Mouse (Mus musculus) left cerebral cortex, postnatal 25 days (tissue): ENCODE measurements around the gene Rxfp4. TPM values are rescaled to one million over a fixed set of nuclear protein-coding genes. Genes with fewer than 3 reads are reported as not detected.

ENCODE experiments used
- DNase-seq, 2 experiments: peaks; one replicate each; pipeline ENCODE4 v3.0.0; 2022; ENCODE audit warnings: low spot score in 2 of 2, mixed read lengths in 1 of 2
- intact Hi-C: fragments of 180-260 bp; cut with DNase I; formaldehyde crosslinking; loops from one replicate; pipeline ENCODE4 v1.15.1; 2025
- total RNA-seq, 2 experiments: library from RNA; stranded (reverse); gene quantifications; 2 replicates each; pipeline ENCODE4 v1.2.3; 2021

Rxfp4 gene
- total RNA-seq, 2 experiments from 2014 or later: not detected

DNA sequence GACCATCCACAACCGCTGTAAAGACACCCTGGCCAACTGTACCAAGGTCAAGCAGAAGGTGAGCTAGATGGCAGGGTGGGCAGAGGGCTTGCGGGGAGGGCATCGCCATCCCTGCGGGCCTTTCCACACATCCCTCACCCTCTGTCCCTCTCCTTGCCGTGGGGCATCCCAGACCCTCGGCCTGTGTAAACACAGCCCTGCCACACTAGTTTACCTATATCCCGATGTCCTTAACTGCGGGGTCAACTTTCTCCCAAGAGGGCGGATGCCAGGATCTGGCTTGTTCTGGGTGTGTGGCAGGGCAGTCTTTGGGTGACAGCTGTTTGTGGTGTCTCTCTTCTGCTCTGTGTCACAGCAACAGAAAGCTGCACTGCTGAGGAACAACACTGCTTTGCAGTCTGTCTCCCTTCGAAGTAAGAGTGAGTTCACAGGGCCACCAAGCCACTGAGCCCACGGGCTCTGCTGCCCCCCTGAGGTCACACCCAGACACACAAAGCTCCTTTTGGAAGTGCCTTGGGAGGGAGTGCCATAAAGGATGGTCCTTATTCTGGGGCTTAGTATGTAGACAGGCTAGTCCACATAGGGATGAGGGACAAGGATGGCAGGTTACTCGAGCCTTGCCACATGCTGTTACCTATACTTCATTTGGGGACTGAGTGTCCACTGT is 20.9 kb downstream of the Rxfp4 start:
- intact Hi-C loops: loop anchor here (1.0 to 2.0 kb wide), 2 partner anchors 9 to 25 kb away; no protein-coding TSS in a partner anchor
- no peak for DNase-seq

DNA sequence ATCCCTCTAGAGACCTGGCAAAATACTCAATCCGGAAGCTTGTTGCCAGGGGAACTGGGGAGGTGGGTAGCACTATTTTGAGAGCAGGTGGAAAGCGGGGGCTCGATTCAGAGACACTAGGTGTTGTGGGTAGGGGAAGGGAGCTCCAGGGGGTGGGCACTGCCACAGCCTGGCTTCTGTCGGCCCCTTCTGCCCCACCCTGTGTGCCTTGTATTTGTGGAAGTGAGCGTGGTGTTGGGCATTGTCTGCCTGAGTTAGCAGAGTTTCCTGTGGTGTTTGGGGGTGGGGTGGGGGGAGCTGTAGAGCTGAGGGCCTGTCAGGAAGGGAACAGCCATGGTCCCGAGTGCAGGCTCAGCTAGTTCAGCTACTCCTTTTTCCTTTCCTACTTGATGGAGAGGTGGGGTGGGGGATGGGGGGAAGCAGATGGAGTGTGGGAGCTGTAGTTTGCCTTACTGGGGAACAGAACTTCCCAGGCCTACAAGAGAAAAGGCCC is 22.0 kb downstream of the Rxfp4 start:
- intact Hi-C loops: loop anchor here (1.0 kb wide), 1 partner anchor 8 kb away; no protein-coding TSS in a partner anchor

DNA sequence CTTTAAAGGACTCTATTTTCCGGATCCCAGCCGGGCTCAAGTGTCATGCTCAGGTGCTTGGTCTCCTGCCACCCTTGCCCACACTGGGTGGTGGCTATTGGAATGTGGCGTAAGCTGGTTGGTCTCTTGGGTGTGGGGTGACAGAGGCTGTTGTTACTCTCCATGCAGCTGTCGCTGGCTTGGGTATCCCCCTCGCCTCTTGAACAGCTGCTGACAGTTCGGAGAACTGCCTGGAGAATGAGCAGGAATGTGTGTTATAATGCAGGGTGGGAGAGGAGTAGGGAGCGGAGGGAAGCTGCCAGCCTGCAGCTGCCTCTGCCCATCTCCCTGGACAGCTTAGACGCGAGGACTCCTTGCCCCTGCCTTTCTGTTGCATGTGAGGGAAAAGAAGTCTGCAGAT is 22.9 kb downstream of the Rxfp4 start:
- intact Hi-C loops: no loop called here
- DNase-seq: peak in 1 of 2 experiments; percentile 34

More for the DNA sequence above, 22.0 kb downstream of the Rxfp4 start:
- DNase-seq: peak in 1 of 2 experiments; percentile 93

DNA sequence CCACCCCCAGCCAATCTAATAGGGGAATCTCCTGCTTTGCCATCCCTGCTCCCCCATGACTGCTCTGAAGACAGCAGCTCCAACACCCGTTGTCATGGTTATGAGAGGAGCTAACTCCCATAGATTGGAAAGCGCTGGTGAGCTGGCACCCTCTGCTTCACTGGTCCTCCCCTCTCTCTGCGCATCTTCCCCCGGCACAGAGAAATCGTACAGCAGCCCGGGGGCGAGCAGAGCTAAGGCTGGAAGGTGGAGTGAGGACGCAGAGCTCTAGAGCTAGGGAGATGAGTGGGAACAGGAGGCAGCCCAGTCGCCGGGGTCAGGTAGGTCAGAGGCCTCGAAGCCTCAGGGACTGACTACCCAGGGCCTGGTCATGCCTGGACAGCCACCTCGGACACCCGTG is 23.7 kb downstream of the Rxfp4 start:
- peak; percentile 81 to 96 for DNase-seq
- intact Hi-C loops: no loop called here

DNA sequence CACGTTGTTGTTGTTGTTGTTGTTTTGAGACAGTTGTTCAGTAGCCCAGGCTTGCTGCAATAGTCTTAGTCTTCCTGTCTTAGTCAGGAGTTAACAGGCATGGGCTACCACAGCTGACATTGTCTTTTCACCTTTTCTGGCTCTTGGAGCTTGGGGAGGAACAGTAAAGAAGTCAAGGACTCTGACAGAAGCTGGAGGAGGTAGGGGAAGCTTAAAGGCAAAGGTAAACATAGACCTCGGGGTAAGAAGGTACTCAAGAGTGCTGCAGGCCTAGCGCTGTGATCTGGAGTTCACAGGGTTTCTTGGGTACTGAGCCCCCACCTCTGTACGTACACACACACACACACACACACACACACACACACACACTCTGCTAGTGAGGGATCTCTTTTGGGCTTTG is 24.2 kb downstream of the Rxfp4 start:
- DNase-seq: no peak
- intact Hi-C loops: no loop called here

DNA sequence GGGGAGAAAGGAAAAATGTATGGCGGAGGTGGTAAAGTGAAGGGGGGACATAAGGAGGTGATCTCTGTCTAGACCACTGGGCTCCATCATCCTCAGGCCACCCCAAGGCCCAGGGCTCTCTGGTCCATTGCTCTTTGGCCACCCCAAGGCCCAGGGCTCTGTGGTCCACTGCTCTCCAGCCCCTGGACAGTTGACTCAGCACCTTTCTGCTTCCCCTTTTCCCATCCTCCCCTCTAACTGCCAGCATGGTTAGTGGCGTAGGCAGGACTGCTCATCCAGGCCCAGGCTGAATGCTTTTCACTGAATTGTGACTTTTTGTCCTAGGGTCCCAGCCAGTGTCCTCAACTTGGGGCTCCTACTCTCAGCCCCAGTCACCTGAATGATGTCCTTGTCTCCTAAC is 25.4 kb downstream of the Rxfp4 start:
- intact Hi-C loops: no loop called here

DNA sequence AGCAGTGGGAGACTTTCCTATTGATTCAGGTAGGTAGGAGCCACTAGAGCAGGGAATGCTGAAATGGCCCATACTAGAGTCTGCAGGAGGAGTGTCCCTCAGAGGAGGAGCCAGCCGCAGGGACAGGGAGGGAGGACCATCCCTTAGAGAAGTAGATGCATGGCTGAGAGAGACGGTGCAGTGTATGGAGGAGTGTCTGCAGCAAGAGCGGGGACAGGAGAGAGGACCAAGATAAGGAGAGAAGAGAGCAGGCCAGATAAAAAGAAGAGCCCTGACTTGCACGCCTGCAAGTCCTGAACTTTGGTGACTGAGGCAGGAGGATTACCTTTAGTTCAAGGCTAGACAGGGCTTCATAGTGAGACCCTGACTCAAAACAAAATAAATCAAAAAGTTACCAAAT is 25.8 kb downstream of the Rxfp4 start:
- peak in 1 of 2 experiments; percentile 47 for DNase-seq
- intact Hi-C loops: no loop called here

More for the DNA sequence above, 25.4 kb downstream of the Rxfp4 start:
- no peak for DNase-seq

DNA sequence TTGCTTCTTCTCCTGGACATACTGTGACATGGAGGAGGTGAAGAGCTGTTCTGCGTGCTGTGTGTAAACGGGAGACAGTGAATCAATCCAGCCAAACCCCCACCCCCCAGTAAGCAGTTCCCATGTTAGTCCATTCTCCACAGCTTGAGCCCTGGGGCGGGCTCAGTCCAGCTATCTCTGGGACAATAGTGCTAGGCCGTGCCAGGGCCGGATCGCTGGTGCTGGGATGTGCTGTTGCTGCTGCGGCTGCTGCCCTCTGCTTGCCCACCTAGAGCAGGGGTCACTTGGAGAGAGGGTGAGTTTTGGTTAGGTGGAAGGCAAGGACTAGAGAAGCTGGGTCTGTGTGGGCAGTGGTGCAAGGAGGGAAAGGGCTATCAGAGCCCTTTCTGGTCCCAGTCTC is 26.6 kb downstream of the Rxfp4 start:
- no peak for DNase-seq
- intact Hi-C loops: no loop called here

DNA sequence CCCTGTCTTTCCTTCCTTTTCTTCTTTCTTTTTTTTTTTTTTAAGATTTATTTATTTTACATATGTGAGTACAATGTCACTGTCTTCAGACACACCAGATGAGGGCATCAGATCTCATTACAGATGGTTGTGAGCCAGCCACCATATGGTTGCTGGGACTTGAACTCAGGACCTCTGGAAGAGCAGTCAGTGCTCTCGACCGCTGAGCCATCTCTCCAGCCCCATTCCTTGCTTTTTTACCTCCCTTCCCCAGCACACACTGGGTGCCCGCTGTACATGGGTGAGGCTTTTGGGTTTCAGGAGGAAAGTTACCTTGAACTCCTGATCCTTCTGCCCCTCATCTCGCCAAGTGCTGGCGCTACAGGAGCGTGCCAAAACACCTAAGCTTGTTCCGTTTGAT is 27.4 kb downstream of the Rxfp4 start:
- intact Hi-C loops: no loop called here
- DNase-seq: no peak

DNA sequence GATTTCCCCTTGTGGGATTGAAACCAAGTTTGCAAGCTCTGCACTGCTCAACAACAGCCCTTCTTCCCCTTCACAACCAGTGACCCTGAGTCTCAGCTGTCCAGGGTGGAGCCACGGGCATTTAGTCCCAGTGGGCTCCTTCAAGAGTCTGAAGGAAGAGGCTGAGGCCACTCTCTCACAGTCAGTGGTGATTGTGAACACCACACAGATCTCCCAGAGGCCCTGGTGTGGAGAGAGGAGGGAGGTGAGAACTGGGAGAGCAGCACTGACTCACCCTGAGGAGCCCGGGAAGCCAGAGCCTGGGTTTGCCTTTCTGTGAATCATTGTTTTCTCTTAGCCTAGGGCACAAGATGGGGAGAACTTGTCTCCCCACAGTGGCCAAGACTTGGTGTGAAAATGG is 28.0 kb downstream of the Rxfp4 start:
- intact Hi-C loops: no loop called here

DNA sequence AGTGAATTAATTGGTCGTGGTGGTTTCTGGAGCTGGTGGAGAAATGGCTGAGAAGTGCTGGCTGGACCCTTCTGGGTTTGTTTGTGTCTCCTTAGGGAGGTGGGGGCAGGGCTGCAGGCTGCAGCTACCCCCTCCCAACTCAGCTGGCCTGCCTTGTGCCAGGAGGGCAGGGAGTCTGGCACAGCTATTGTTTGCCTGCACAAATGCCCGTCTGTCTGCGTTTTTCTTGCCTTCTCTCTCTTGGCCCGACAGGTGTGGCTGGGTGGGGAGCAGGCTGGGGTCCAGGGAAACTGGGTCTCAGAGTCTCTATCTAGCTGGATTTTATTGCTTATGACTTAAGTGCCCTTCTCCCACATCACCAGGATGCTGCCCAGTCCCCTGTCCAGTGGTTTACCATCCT is 28.6 kb downstream of the Rxfp4 start:
- intact Hi-C loops: no loop called here
- DNase-seq: no peak

More for the DNA sequence above, 28.0 kb downstream of the Rxfp4 start:
- DNase-seq: peak in 1 of 2 experiments; percentile 34

DNA sequence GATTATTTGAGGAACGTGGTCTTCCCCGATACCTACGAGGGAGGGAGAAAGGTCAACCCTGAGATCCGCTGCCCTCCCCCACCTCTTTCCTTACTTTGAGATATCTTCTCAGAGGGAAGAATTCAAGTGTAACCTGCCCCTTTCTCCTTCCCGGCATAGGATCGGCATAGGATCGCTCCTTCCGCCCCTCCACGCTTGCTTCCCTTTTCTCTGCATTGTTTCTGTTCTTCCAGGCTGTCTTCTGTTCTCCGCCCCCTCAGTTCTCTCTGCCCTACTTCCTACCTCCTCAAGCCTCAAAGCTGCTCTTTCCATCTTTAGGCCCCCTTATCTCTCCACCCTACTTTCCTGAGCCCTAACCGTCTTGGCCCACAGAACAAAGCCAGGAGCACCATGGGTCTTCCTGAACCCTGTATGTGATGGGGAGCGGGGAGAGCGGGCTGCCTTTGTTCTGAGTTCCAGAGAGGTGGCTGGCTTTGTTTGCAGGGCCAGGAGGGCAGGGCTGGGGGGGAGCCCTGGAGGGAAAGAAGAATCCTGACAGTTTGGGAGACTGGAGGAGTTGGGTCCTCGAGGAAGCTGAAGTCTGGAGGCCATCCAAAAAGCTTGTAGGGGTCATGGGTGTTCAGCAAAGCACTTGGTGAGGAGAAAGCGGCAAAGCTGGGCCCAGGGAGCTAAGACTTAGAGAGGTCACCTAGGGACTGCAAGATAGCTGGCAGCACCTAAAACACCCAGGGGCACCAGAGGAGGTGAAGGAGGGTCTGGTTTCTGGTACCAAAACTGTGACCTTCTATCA is 29.4 kb downstream of the Rxfp4 start:
- DNase-seq: peak in 1 of 2 experiments; percentile 85
- intact Hi-C loops: loop anchor here (1.0 kb wide), 1 partner anchor 8 kb away; no protein-coding TSS in a partner anchor

DNA sequence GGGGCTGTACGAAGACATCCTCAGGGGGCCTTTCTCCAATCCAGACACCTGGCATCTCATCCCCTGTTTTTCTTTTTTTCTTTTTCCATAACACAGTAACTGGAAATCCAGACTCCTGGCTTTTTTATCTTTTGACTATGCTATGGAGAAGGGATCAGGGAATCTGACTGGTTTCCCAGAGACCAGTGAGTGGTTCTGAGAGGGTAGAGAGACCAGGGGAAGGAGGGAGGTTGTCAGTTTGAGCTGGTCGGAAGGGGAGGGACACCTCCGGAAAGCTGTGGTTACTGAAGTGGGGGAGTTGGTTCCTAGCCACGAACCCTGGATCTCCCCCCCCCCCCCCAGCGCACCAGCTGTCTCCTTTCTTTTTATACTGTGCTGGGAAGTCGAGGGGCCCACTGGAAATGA is 30.0 kb downstream of the Rxfp4 start:
- peak in 1 of 2 experiments; percentile 65 for DNase-seq
- intact Hi-C loops: loop anchor here (1.0 kb wide), 1 partner anchor 8 kb away; no protein-coding TSS in a partner anchor

DNA sequence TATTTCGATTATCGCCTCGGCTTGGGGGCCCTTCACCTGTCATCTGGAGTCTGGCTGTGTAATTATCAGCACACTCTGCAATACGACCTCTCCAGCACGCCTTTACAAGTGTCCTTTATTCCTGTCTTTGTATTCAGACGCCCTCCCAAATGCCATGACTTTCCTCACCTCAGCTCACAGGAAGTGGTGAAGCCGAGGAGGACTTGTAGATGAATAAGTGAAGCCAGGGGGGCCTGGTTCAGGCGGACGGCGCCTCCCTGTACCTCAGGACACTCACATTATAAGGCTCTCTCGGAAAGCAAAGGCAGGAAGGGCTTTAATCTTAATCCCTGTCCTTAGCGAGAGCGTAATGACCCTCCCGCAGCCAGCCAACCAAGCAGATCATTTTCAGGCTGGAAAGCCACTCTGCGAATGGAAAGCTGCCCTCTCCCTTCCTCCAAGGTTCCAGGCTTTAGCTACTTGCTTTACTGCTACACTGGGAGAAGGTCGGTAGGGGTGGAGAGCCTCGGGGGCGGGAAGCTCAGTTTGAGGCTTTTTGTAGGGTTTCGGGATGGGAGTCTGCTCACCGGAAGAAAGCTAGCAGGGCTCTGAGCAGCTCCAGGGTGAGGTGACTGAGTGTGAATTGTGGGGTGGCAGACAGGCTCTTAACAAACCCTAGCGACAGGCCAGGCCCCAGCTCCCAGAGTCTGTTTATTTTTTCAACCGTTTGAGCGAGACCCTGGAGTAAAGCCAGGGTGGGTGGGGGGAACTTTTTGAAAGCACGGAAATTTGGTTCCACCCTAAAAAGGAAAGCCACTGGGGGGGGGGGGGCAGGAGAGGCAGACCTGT is 30.6 kb downstream of the Rxfp4 start:
- intact Hi-C loops: no loop called here
- peak in 1 of 2 experiments; percentile 45 for DNase-seq

DNA sequence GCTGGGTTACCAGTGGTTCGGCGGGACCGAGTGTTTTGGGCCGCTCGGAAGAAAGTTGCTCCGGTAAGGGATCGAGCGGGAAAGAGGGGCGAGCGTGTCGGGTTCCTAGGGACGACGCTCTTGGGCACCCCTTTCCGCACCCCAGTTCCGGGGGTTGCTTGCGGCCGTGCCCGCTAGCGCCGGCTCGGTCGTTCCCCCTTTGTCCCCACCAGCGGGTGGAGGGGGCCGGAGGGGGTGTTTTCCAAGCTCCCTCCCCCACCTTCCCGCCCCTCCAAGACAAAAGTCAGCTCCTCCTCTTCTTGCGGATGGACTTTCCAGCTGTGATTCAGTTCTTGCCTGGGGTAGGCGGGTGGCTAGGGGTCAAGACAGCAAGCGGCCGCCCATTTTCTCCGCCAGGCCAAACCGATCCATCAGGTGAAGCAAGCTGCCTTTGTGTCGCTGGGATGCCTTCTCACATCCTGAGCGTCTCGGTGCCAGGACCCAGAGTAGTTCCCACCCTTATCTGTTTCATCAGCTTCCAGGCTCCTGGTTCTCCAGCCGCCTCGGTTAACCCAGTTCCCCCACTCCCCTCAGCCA is 31.3 kb downstream of the Rxfp4 start:
- no peak for DNase-seq
- intact Hi-C loops: no loop called here

DNA sequence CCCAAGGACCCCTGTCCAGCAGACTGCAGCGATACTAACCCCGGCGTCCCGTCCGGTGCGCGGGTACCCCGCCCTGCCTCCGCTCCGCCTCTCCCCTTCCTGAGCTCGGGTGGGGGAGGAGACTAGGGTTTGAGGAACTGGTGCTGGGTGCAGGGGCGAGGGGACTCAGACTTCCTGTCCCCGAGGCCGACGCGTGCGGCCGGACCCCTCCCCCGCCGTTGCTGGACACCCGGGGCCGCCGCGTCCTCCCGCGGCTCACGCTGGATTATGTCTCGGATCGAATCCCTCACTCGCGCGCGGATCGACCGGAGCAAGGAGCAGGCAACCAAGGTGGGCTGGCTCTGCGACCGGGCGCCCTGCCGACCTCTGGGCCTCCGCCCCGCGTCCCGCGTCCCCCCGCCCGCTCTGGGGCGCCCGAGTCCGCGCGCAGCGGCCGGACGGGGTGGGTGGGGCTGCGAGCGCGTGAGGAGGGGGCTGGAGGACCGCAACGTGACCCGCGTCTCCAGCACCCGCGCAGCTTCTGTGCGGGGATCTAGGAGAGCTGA is 31.9 kb downstream of the Rxfp4 start:
- intact Hi-C loops: no loop called here
- DNase-seq: peak in 1 of 2 experiments; percentile 55

DNA sequence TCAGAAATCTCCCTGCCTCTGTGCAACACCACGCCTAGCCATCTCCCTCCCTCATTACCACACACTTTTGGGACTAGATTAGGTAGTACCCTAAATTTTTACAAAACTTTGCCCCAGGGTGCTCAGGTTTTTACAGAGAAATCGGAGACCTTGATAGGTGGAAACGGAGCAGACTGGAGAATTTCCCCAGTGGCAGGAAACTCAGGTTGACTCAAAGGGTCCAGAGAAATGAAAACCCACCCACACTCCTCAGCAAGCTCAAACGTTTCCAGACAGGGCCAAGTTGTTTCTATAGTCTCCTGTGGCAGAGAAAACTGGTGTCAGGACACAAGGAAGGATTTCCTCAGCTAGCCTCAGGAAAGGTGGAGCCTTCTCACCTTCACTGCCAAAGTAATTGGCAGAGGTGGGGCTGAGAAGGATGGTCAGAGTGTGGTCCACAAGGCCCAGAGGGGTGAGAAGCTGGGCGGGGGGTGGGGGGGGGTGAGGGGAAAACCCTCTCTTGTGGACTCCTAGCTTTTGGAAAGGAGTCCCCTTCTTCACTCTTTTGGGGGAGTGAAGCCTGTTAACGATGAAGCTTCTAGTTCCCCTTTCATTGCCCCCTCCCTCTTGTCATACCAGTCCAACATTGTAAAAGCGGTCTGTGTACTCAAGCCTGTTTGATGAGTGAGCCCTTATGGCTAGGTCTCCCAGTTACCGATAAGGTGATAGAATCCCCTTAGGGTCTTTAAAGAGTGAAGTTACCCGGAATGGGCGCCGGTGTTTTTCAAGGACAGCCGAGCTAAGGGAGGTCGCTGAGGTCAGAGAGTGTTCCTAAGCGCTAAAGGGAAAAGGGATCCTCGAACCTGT is 32.6 kb downstream of the Rxfp4 start:
- no peak for DNase-seq
- intact Hi-C loops: no loop called here
